Mouse (Mus musculus): Measurements from ENCODE around the gene Clpp. TPM values are rescaled to one million over a fixed set of nuclear protein-coding genes. Genes with fewer than 3 reads are reported as not detected.

Gene Clpp
- polyA plus RNA-seq (2014; fragmentation: Illumina TruSeq; extraction: RNeasy Lipid Tissue Mini Kit (QIAGEN cat#74804); ENCODE audit: low read depth, low replicate concordance) = 0.98 TPM

GRCm38 (mm10) chr17:56990115-56990746 lies at the start of gene Clpp:
Gene Clpp, plus strand, starts transcription at chr17:56990305.

GRCm38 (mm10) chr17:56982013-56982412 lies 8.1 kb upstream of the Clpp start, which contains the start of gene Acer1:
Gene Acer1, minus strand, starts transcription at chr17:56982126.

GRCm38 (mm10) chr17:56997029-56997667 lies 7.0 kb downstream of the Clpp start, which contains the start of gene Alkbh7:
Gene Alkbh7, plus strand, starts transcription at chr17:56997339.

GRCm38 (mm10) chr17:56999968-57000609 lies 10.0 kb downstream of the Clpp start, which contains the start of gene Pspn:
Gene Pspn, minus strand, starts transcription at chr17:57000018.

GRCm38 (mm10) chr17:57011236-57012141 lies 21.4 kb downstream of the Clpp start, which contains the start of the genes Gtf2f1 and Gm17949:
Gene Gtf2f1, minus strand, starts transcription at chr17:57011288.
Gene Gm17949, plus strand, starts transcription at chr17:57011469.

GRCm38 (mm10) chr17:57030931-57031660 lies 41.0 kb downstream of the Clpp start, which contains the start of gene Khsrp:
Gene Khsrp, minus strand, starts transcription at chr17:57031522.

GRCm38 (mm10) chr17:57041554-57041953 lies 51.4 kb downstream of the Clpp start, which contains the start of gene Slc25a41:
Gene Slc25a41, minus strand, starts transcription at chr17:57041654.

Other genes with a start within 250 kb of the Clpp start
- not detected for gene Nrtn, start 232.8 kb upstream of the Clpp start, polyA plus RNA-seq (2014; fragmentation: Illumina TruSeq; extraction: RNeasy Lipid Tissue Mini Kit (QIAGEN cat#74804); ENCODE audit: low read depth, low replicate concordance)
- gene Dus3l, start 225.5 kb upstream of the Clpp start, polyA plus RNA-seq (2014; fragmentation: Illumina TruSeq; extraction: RNeasy Lipid Tissue Mini Kit (QIAGEN cat#74804); ENCODE audit: low read depth, low replicate concordance) = 1.3 TPM
- gene Prr22, start 220.1 kb upstream of the Clpp start, polyA plus RNA-seq (2014; fragmentation: Illumina TruSeq; extraction: RNeasy Lipid Tissue Mini Kit (QIAGEN cat#74804); ENCODE audit: low read depth, low replicate concordance) = not detected
- 13.6 TPM for gene Rfx2, start 159.3 kb upstream of the Clpp start, polyA plus RNA-seq (2014; fragmentation: Illumina TruSeq; extraction: RNeasy Lipid Tissue Mini Kit (QIAGEN cat#74804); ENCODE audit: low read depth, low replicate concordance)
- 42.7 TPM for gene Acsbg2, start 115.9 kb upstream of the Clpp start, polyA plus RNA-seq (2014; fragmentation: Illumina TruSeq; extraction: RNeasy Lipid Tissue Mini Kit (QIAGEN cat#74804); ENCODE audit: low read depth, low replicate concordance)
- 44.1 TPM for gene 1700061G19Rik, start 114.8 kb upstream of the Clpp start, polyA plus RNA-seq (2014; fragmentation: Illumina TruSeq; extraction: RNeasy Lipid Tissue Mini Kit (QIAGEN cat#74804); ENCODE audit: low read depth, low replicate concordance)
- 1.9 TPM for gene Mllt1, start 54.9 kb upstream of the Clpp start, polyA plus RNA-seq (2014; fragmentation: Illumina TruSeq; extraction: RNeasy Lipid Tissue Mini Kit (QIAGEN cat#74804); ENCODE audit: low read depth, low replicate concordance)
- gene Acer1, start 8.2 kb upstream of the Clpp start, polyA plus RNA-seq (2014; fragmentation: Illumina TruSeq; extraction: RNeasy Lipid Tissue Mini Kit (QIAGEN cat#74804); ENCODE audit: low read depth, low replicate concordance) = not detected
- gene Alkbh7, start 7.0 kb downstream of the Clpp start, polyA plus RNA-seq (2014; fragmentation: Illumina TruSeq; extraction: RNeasy Lipid Tissue Mini Kit (QIAGEN cat#74804); ENCODE audit: low read depth, low replicate concordance) = 2.4 TPM
- gene Pspn, start 9.7 kb downstream of the Clpp start, polyA plus RNA-seq (2014; fragmentation: Illumina TruSeq; extraction: RNeasy Lipid Tissue Mini Kit (QIAGEN cat#74804); ENCODE audit: low read depth, low replicate concordance) = not detected
- 22.5 TPM for gene Gtf2f1, start 21.0 kb downstream of the Clpp start, polyA plus RNA-seq (2014; fragmentation: Illumina TruSeq; extraction: RNeasy Lipid Tissue Mini Kit (QIAGEN cat#74804); ENCODE audit: low read depth, low replicate concordance)
- 1.6 TPM for gene Gm17949, start 21.2 kb downstream of the Clpp start, polyA plus RNA-seq (2014; fragmentation: Illumina TruSeq; extraction: RNeasy Lipid Tissue Mini Kit (QIAGEN cat#74804); ENCODE audit: low read depth, low replicate concordance)
- gene Khsrp, start 41.2 kb downstream of the Clpp start, polyA plus RNA-seq (2014; fragmentation: Illumina TruSeq; extraction: RNeasy Lipid Tissue Mini Kit (QIAGEN cat#74804); ENCODE audit: low read depth, low replicate concordance) = 6.2 TPM
- 3.7 TPM for gene Slc25a41, start 51.3 kb downstream of the Clpp start, polyA plus RNA-seq (2014; fragmentation: Illumina TruSeq; extraction: RNeasy Lipid Tissue Mini Kit (QIAGEN cat#74804); ENCODE audit: low read depth, low replicate concordance)
- 0.41 TPM for gene Crb3, start 68.8 kb downstream of the Clpp start, polyA plus RNA-seq (2014; fragmentation: Illumina TruSeq; extraction: RNeasy Lipid Tissue Mini Kit (QIAGEN cat#74804); ENCODE audit: low read depth, low replicate concordance)
- gene Slc25a23, start 69.6 kb downstream of the Clpp start, polyA plus RNA-seq (2014; fragmentation: Illumina TruSeq; extraction: RNeasy Lipid Tissue Mini Kit (QIAGEN cat#74804); ENCODE audit: low read depth, low replicate concordance) = 2.7 TPM
- not detected for gene Dennd1c, start 88.2 kb downstream of the Clpp start, polyA plus RNA-seq (2014; fragmentation: Illumina TruSeq; extraction: RNeasy Lipid Tissue Mini Kit (QIAGEN cat#74804); ENCODE audit: low read depth, low replicate concordance)
- not detected for gene Tubb4a, start 97.5 kb downstream of the Clpp start, polyA plus RNA-seq (2014; fragmentation: Illumina TruSeq; extraction: RNeasy Lipid Tissue Mini Kit (QIAGEN cat#74804); ENCODE audit: low read depth, low replicate concordance)
- gene Tnfsf9, start 115.0 kb downstream of the Clpp start, polyA plus RNA-seq (2014; fragmentation: Illumina TruSeq; extraction: RNeasy Lipid Tissue Mini Kit (QIAGEN cat#74804); ENCODE audit: low read depth, low replicate concordance) = not detected
- gene Cd70, start 159.5 kb downstream of the Clpp start, polyA plus RNA-seq (2014; fragmentation: Illumina TruSeq; extraction: RNeasy Lipid Tissue Mini Kit (QIAGEN cat#74804); ENCODE audit: low read depth, low replicate concordance) = not detected
- gene Tnfsf14, start 203.9 kb downstream of the Clpp start, polyA plus RNA-seq (2014; fragmentation: Illumina TruSeq; extraction: RNeasy Lipid Tissue Mini Kit (QIAGEN cat#74804); ENCODE audit: low read depth, low replicate concordance) = not detected
- gene C3, start 237.8 kb downstream of the Clpp start, polyA plus RNA-seq (2014; fragmentation: Illumina TruSeq; extraction: RNeasy Lipid Tissue Mini Kit (QIAGEN cat#74804); ENCODE audit: low read depth, low replicate concordance) = 10.5 TPM